Mouse (Mus musculus) C2C12 (cell line): Measurements from ENCODE around the gene Scd4.

ENCODE experiments used
- CTCF ChIP-seq: IDR thresholded peaks from one replicate; pipeline ENCODE4 v1.5.1; 2011; ENCODE audit not compliant: control insufficient read depth, insufficient read depth, insufficient read length
- MAX ChIP-seq: IDR thresholded peaks from one replicate; pipeline ENCODE4 v1.6.1; 2011; ENCODE audit warnings: mild to moderate bottlenecking, control low read depth
- MYOG ChIP-seq: IDR thresholded peaks from one replicate; pipeline ENCODE4 v1.6.1; 2011; ENCODE audit not compliant: control insufficient read depth, insufficient read length; ENCODE audit errors: extremely low read depth
- USF1 ChIP-seq: IDR thresholded peaks from one replicate; pipeline ENCODE4 v1.6.1; 2011; ENCODE audit warnings: low read depth, mild to moderate bottlenecking, control low read depth, moderate library complexity

- TF ChIP-seq CTCF, result no peak
- no peak for TF ChIP-seq USF1
- TF ChIP-seq MAX, result no peak
- no peak for TF ChIP-seq MYOG
These were observed 36.7 kb upstream of the Scd4 start for GRCm38 (mm10) chr19:44296186-44296585.
